8 mouse cellular contexts compared by ENCODE assay signal in genomic region chr6:122719942-122720341, GRCm38 (mm10). TPM values are rescaled to one million over a fixed set of nuclear protein-coding genes. Genes with fewer than 3 reads are reported as not detected.
DNase-seq lines count a peak whose midpoint lies in the region; TF ChIP-seq lines count a peak whose summit lies in the region.
"Had no signal": no experiment of that assay in that cellular context is flagged by ENCODE, and none has a peak within 500 bp of the region (broad histone marks: within the 10 kb centered on the region; RNA-seq: fewer than 3 reads in every experiment).

No protein-coding gene starts in this region.

- H3K4me3 ChIP-seq in testis, adult 2 months (ENCODE audit: control insufficient read depth, low read depth, low read length), result no peak overlapping the region
- H3K4me3 ChIP-seq: myocyte had no signal

- H3K36me3 ChIP-seq in testis, adult 2 months (ENCODE audit: control insufficient read depth, insufficient read depth, low read length), result no peaks in the 10 kb centered on the region

- H3K27ac ChIP-seq in testis, adult 2 months (ENCODE audit: control insufficient read depth, insufficient read depth, low read depth, low read length), result no peak overlapping the region

- no peak for DNase-seq in testis, postnatal 14 days (ENCODE audit: low spot score)
- DNase-seq in adrenal gland, postnatal 10 days, result peak; percentile 84
- peak; percentile 63 for DNase-seq in embryo, embryonic 9.5 days (ENCODE audit: extremely low spot score)
- peak; percentile 64 to 73 for DNase-seq in heart, postnatal 14 days
- DNase-seq in left cerebral cortex, postnatal 25 days (ENCODE audit: low spot score in 2 of 2), result peak; percentile 72 to 85
- DNase-seq in ovary, postnatal 14 days (ENCODE audit: low spot score), result peak; percentile 58

- H3K27me3 ChIP-seq in testis, adult 2 months (ENCODE audit: control insufficient read depth, insufficient read depth, low read length), result no peaks in the 10 kb centered on the region

- no peak for TF ChIP-seq POLR2A in testis, adult 2 months (IDR thresholded peaks at IDR 0.05; ENCODE audit: control insufficient read depth, low read depth, low read length)

- peak; percentile 33; the same call in 1 of the 2 replicates for TF ChIP-seq CTCF in testis, adult 2 months (IDR thresholded peaks at IDR 0.05; ENCODE audit: control insufficient read depth, insufficient read depth, insufficient replicate concordance, low read depth, low read length)

- H3K4me1 ChIP-seq in testis, adult 2 months (ENCODE audit: control insufficient read depth, insufficient read depth, low read length), result no peaks in the 10 kb centered on the region

- intact Hi-C loops in heart, postnatal 14 days (cut with DNase I), result loop anchor here (1.0 kb wide), 1 partner anchor 51 kb away; no protein-coding TSS in a partner anchor
- intact Hi-C loops in left cerebral cortex, postnatal 25 days (cut with DNase I), result loop anchor here (1.0 kb wide), 1 partner anchor 51 kb away; no protein-coding TSS in a partner anchor

RNA-seq across cellular contexts. Expression of gene Nanog, which starts 12.7 kb away (rescaled TPM):
- 0.08 and 0.10 TPM in 2 replicates for polyA plus RNA-seq in testis, adult 2 months (2012; rRNA removed)
- not detected for total RNA-seq in adrenal gland, postnatal 10 days (2021)
- total RNA-seq in heart, postnatal 14 days (2021), result not detected
- total RNA-seq in left cerebral cortex, postnatal 25 days (2021), result under 1 TPM in 1 of 2 experiments, not detected in 1; 0.16 TPM
